Mouse (Mus musculus) heart, adult 2 months (tissue): ENCODE data around the gene Rps13.

Source experiments
- CTCF ChIP-seq: fragments of 200-600 bp; IDR thresholded peaks from 2 replicates; pipeline ENCODE4 v1.8.1; 2022; ENCODE audit warnings: antibody characterized with exemption, mild to moderate bottlenecking, moderate library complexity
- POLR2A ChIP-seq: fragments of 200-500 bp; IDR thresholded peaks from 2 replicates; pipeline ENCODE4 v1.6.1; 2011; ENCODE audit warnings: mild to moderate bottlenecking, low read depth, low read length, control low read depth; ENCODE audit not compliant: insufficient read depth

GRCm38 (mm10) chr7:116290559-116290958 lies 43.4 kb downstream of the Rps13 start:
- TF ChIP-seq CTCF (no peak), POLR2A (no peak)
